Mouse (Mus musculus): Measurements from ENCODE around the gene Usb1. TPM values are rescaled to one million over a fixed set of nuclear protein-coding genes. Genes with fewer than 3 reads are reported as not detected.

The Usb1 gene
- polyA plus RNA-seq, 1 experiment from 2014 or later, result 10.9 TPM

- TF ChIP-seq EP300 (IDR thresholded peaks at IDR 0.05; ENCODE audit: low read depth) (no peak), CTCF (IDR thresholded peaks at IDR 0.05; ENCODE audit: low read depth) (no peak)
- Histone ChIP-seq H3K4me1 (ENCODE audit: insufficient read depth) (peaks cover 3% of the 10 kb centered on the region; the same call in 1 of the 2 replicates), H3K4me2 (ENCODE audit: low read depth, low read length) (no peak overlapping the region), H3K4me3 (ENCODE audit: low read depth, low read length) (no peak overlapping the region), H3K36me3 (replicated peaks; ENCODE audit: insufficient read depth, low read length) (no peaks in the 10 kb centered on the region), H3K9me3 (ENCODE audit: low read length) (no peaks in the 10 kb centered on the region), H3K9ac (replicated peaks) (no peak overlapping the region), H3K27me3 (ENCODE audit: insufficient read depth, low read length) (no peaks in the 10 kb centered on the region), H3K27ac (ENCODE audit: low read depth) (peak overlapping the region; percentile 34; the same call in 1 of the 2 replicates)
- DNase-seq (no peak), ATAC-seq (0 out of 2 replicates have a peak, but pooled peaks have one; percentile 23)
- 26% methylated on average over 5 of the region's 5 CpGs for WGBS (ENCODE audit: insufficient replicate concordance)
Measured at GRCm38 (mm10) chr8:95392604-95393003, 60.5 kb downstream of the Usb1 start.

- Histone ChIP-seq H3K4me1 (ENCODE audit: insufficient read depth) (peaks cover 3% of the 10 kb centered on the region; the same call in 1 of the 2 replicates), H3K9me3 (ENCODE audit: low read length) (no peaks in the 10 kb centered on the region), H3K36me3 (replicated peaks; ENCODE audit: insufficient read depth, low read length) (no peaks in the 10 kb centered on the region), H3K27me3 (ENCODE audit: insufficient read depth, low read length) (no peaks in the 10 kb centered on the region), H3K4me3 (ENCODE audit: low read depth, low read length) (no peak overlapping the region), H3K27ac (ENCODE audit: low read depth) (no peak overlapping the region), H3K9ac (replicated peaks) (no peak overlapping the region), H3K4me2 (ENCODE audit: low read depth, low read length) (no peak overlapping the region)
- no peak for TF ChIP-seq EP300 (IDR thresholded peaks at IDR 0.05; ENCODE audit: low read depth)
- no peak for TF ChIP-seq CTCF (IDR thresholded peaks at IDR 0.05; ENCODE audit: low read depth)
- 26% methylated on average over 8 of the region's 8 CpGs for WGBS (ENCODE audit: insufficient replicate concordance)
- no peak for DNase-seq
- ATAC-seq, result no peak
Measured at GRCm38 (mm10) chr8:95395186-95395918, 63.3 kb downstream of the Usb1 start.

GRCm38 (mm10) chr8:95396752-95397151 lies 64.7 kb downstream of the Usb1 start:
- Histone ChIP-seq H3K4me2 (ENCODE audit: low read depth, low read length) (no peak overlapping the region), H3K36me3 (replicated peaks; ENCODE audit: insufficient read depth, low read length) (no peaks in the 10 kb centered on the region), H3K27ac (ENCODE audit: low read depth) (no peak overlapping the region), H3K27me3 (ENCODE audit: insufficient read depth, low read length) (no peaks in the 10 kb centered on the region), H3K4me1 (ENCODE audit: insufficient read depth) (peaks cover 3% of the 10 kb centered on the region; the same call in 1 of the 2 replicates), H3K4me3 (ENCODE audit: low read depth, low read length) (no peak overlapping the region), H3K9me3 (ENCODE audit: low read length) (no peaks in the 10 kb centered on the region), H3K9ac (replicated peaks) (no peak overlapping the region)
- no peak for TF ChIP-seq CTCF (IDR thresholded peaks at IDR 0.05; ENCODE audit: low read depth)
- no peak for ATAC-seq
- WGBS (ENCODE audit: insufficient replicate concordance), result 42% methylated on average over 11 of the region's 11 CpGs
- no peak for DNase-seq

Other genes starting within 250 kb of the Usb1 start
- 5.3 and 5.4 TPM in 2 replicates for gene Kifc3, start 129.5 kb upstream of the Usb1 start, polyA plus RNA-seq (2015; fragmentation: Nextera tagmentation; extraction: Ambion mirVana)
- 0.08 and 0.29 TPM in 2 replicates for gene Cngb1, start 25.7 kb upstream of the Usb1 start, polyA plus RNA-seq (2015; fragmentation: Nextera tagmentation; extraction: Ambion mirVana)
- gene Tepp, start 21.7 kb upstream of the Usb1 start, polyA plus RNA-seq (2015; fragmentation: Nextera tagmentation; extraction: Ambion mirVana), result not detected in 2 replicates
- gene Zfp319, start 334 bp upstream of the Usb1 start, polyA plus RNA-seq (2015; fragmentation: Nextera tagmentation; extraction: Ambion mirVana), result 0.94 and 0.97 TPM in 2 replicates
- gene Mmp15, start 20.0 kb downstream of the Usb1 start, polyA plus RNA-seq (2015; fragmentation: Nextera tagmentation; extraction: Ambion mirVana), result 0.66 and 0.76 TPM in 2 replicates
- gene Cfap20, start 102.6 kb downstream of the Usb1 start, polyA plus RNA-seq (2015; fragmentation: Nextera tagmentation; extraction: Ambion mirVana), result 30.4 and 33.1 TPM in 2 replicates
- gene Csnk2a2, start 157.8 kb downstream of the Usb1 start, polyA plus RNA-seq (2015; fragmentation: Nextera tagmentation; extraction: Ambion mirVana), result 3.8 and 4.7 TPM in 2 replicates
- gene Ccdc113, start 201.8 kb downstream of the Usb1 start, polyA plus RNA-seq (2015; fragmentation: Nextera tagmentation; extraction: Ambion mirVana), result not detected in 2 replicates
- not detected in 2 replicates for gene Prss54, start 244.1 kb downstream of the Usb1 start, polyA plus RNA-seq (2015; fragmentation: Nextera tagmentation; extraction: Ambion mirVana)

Measured in liver, postnatal 0 days (tissue).